Mouse (Mus musculus) neutrophil, adult 5-6 weeks (primary cell): ENCODE results near the gene Nlgn3. TPM values are rescaled to one million over a fixed set of nuclear protein-coding genes. Genes with fewer than 3 reads are reported as not detected.
"Not testable (repeated sequence)": the region's sequence is repeated elsewhere in the genome, so short reads cannot be mapped to it uniquely, and the experiment has no call there.

Experiments used
- ATAC-seq: fragments of 151-379, 151-347 bp; 2 replicates; pipeline ENCODE4 v1.8.0; 2017; ENCODE audit warnings: mild to moderate bottlenecking, moderate TSS enrichment; ENCODE audit not compliant: insufficient number of reproducible peaks, poor library complexity, low FRiP score, severe bottlenecking; ENCODE audit errors: extremely low read depth
- total RNA-seq: library from RNA; stranded (forward); fragments of 200-1000 nt; gene quantifications from 2 replicates; pipeline ENCODE4 v1.2.3, GENCODE M21; 2017

The Nlgn3 gene
- total RNA-seq, 1 experiment from 2014 or later = not detected

- ATAC-seq = no peak
These were observed 8.9 kb upstream of the Nlgn3 start for GRCm38 (mm10) chrX:101290111-101290510.

- no peak for ATAC-seq
These were observed 782 bp downstream of the Nlgn3 start for GRCm38 (mm10) chrX:101299473-101300426.

- ATAC-seq = no peak
These were observed 1.6 kb downstream of the Nlgn3 start for GRCm38 (mm10) chrX:101300427-101301030.

GRCm38 (mm10) chrX:101301654-101302053 is 2.7 kb downstream of the Nlgn3 start:
- no peak for ATAC-seq

GRCm38 (mm10) chrX:101304646-101305045 is 5.7 kb downstream of the Nlgn3 start:
- no peak for ATAC-seq

- ATAC-seq = no peak
These were observed 10.3 kb downstream of the Nlgn3 start for GRCm38 (mm10) chrX:101309299-101309698.

- ATAC-seq = no peak
These were observed 14.8 kb downstream of the Nlgn3 start for GRCm38 (mm10) chrX:101313625-101314359.

GRCm38 (mm10) chrX:101319775-101320174 is 20.8 kb downstream of the Nlgn3 start:
- ATAC-seq = no peak

- no peak for ATAC-seq
These were observed 27.3 kb downstream of the Nlgn3 start for GRCm38 (mm10) chrX:101325989-101326899.

- peak; percentile 37; the same call in 1 of the 2 replicates for ATAC-seq
These were observed 30.5 kb downstream of the Nlgn3 start for GRCm38 (mm10) chrX:101329372-101330028.

- ATAC-seq = no peak
These were observed 33.0 kb downstream of the Nlgn3 start for GRCm38 (mm10) chrX:101332031-101332374.

GRCm38 (mm10) chrX:101332375-101333211 is 33.6 kb downstream of the Nlgn3 start:
- ATAC-seq = peak; percentile 98

GRCm38 (mm10) chrX:101334606-101335005 is 35.6 kb downstream of the Nlgn3 start:
- no peak for ATAC-seq

- ATAC-seq = no peak
These were observed 39.7 kb downstream of the Nlgn3 start for GRCm38 (mm10) chrX:101338666-101339065.

GRCm38 (mm10) chrX:101342837-101343236 is 43.9 kb downstream of the Nlgn3 start:
- not testable (repeated sequence) for ATAC-seq

- ATAC-seq = no peak
These were observed 46.5 kb downstream of the Nlgn3 start for GRCm38 (mm10) chrX:101345456-101345855.

GRCm38 (mm10) chrX:101346475-101346874 is 47.5 kb downstream of the Nlgn3 start:
- no peak for ATAC-seq
